9 mouse cellular contexts compared by ENCODE assay signal in genomic region chr13:103643993-103644722, GRCm38 (mm10).
DNase-seq lines count a peak whose midpoint lies in the region; ATAC-seq and TF ChIP-seq lines count a peak whose summit lies in the region.
"Had no signal": no experiment of that assay in that cellular context is flagged by ENCODE, and none has a peak within 500 bp of the region (broad histone marks: within the 10 kb centered on the region; RNA-seq: fewer than 3 reads in every experiment).

No protein-coding gene starts in this region.

- WGBS in kidney, embryonic 14.5 days, result 54% methylated on average over 6 of the region's 6 CpGs
- WGBS in lung, embryonic 14.5 days, result 49% methylated on average over 6 of the region's 6 CpGs

- no peaks in the 10 kb centered on the region; the same call in 1 of the 2 replicates for H3K4me1 ChIP-seq in kidney, embryonic 14.5 days (ENCODE audit: control insufficient read depth, insufficient read depth, low read length)
- H3K4me1 ChIP-seq in lung, embryonic 14.5 days (ENCODE audit: insufficient read depth), result no peaks in the 10 kb centered on the region
- H3K4me1 ChIP-seq: megakaryocyte, embryonic 14.5 days had no signal

- H3K36me3 ChIP-seq in kidney, embryonic 14.5 days (ENCODE audit: control insufficient read depth, insufficient read depth, low read length), result no peaks in the 10 kb centered on the region
- H3K36me3 ChIP-seq in lung, embryonic 14.5 days (ENCODE audit: insufficient read depth), result no peaks in the 10 kb centered on the region

- H3K4me3 ChIP-seq in kidney, embryonic 14.5 days (ENCODE audit: low read length), result no peak overlapping the region
- no peak overlapping the region for H3K4me3 ChIP-seq in lung, embryonic 14.5 days (ENCODE audit: low read depth, low read length)
- H3K4me3 ChIP-seq: megakaryocyte, embryonic 14.5 days had no signal

- H3K27ac ChIP-seq in kidney, embryonic 14.5 days (ENCODE audit: low read depth, low read length), result no peak overlapping the region
- no peak overlapping the region for H3K27ac ChIP-seq in lung, embryonic 14.5 days (ENCODE audit: low read depth)

- no peak overlapping the region for H3K9ac ChIP-seq in kidney, embryonic 14.5 days (ENCODE audit: low read depth, low read length)
- no peak overlapping the region for H3K9ac ChIP-seq in lung, embryonic 14.5 days

- no peaks in the 10 kb centered on the region for H3K9me3 ChIP-seq in kidney, embryonic 14.5 days (ENCODE audit: control insufficient read depth, low read length)
- no peaks in the 10 kb centered on the region for H3K9me3 ChIP-seq in lung, embryonic 14.5 days (ENCODE audit: low read depth, low read length)
- H3K9me3 ChIP-seq: megakaryocyte, embryonic 14.5 days had no signal

- H3K27me3 ChIP-seq in kidney, embryonic 14.5 days (ENCODE audit: control insufficient read depth, insufficient read depth, low read length), result no peaks in the 10 kb centered on the region
- H3K27me3 ChIP-seq in lung, embryonic 14.5 days (ENCODE audit: insufficient read depth, low read length), result no peaks in the 10 kb centered on the region

- peak; percentile 60; the same call in 1 of the 2 replicates for ATAC-seq in granulocyte monocyte progenitor cell, adult 5-6 weeks (replicated peaks; ENCODE audit: poor library complexity, severe bottlenecking)
- peak; percentile 66; the same call in 1 of the 2 replicates for ATAC-seq in kidney, embryonic 14.5 days (ENCODE audit: low FRiP score, low TSS enrichment)
- ATAC-seq in lung, embryonic 14.5 days (ENCODE audit: insufficient read depth), result peak; percentile 82

- peak; percentile 29 for DNase-seq in ovary, postnatal 14 days (ENCODE audit: low spot score)
- no peak for DNase-seq in ovary, adult 18-20 months (ENCODE audit: low spot score)
- peak; percentile 85 for DNase-seq in embryo, embryonic 10 days (ENCODE audit: low spot score)
- DNase-seq in lung, embryonic 14.5 days, result peak; percentile 86
- peak; percentile 73 for DNase-seq in retina, postnatal 1 day
- DNase-seq in spleen, postnatal 14 days (ENCODE audit: low spot score in 2 of 2), result no peak

- no peak overlapping the region for H3K4me2 ChIP-seq in kidney, embryonic 14.5 days (replicated peaks; ENCODE audit: low read depth, low read length)
- no peak overlapping the region for H3K4me2 ChIP-seq in lung, embryonic 14.5 days

- TF ChIP-seq CTCF in lung, embryonic 14.5 days (IDR thresholded peaks at IDR 0.05; ENCODE audit: low read depth), result peak; percentile 71

Comparison
In these comparisons a context has a peak if more than half of its experiments do, and no peak if none do; other contexts are left out.
1. DNase-seq: peak in ovary, postnatal 14 days (single experiment), embryo, embryonic 10 days (single experiment), lung, embryonic 14.5 days (single experiment) and retina, postnatal 1 day (single experiment); none in ovary, adult 18-20 months (single experiment) and spleen, postnatal 14 days (0 of 2).
2. Peak in every context shown above with its lines, with median percentiles within 50 percentile points of each other: ATAC-seq.